Mouse (Mus musculus) naive thymus-derived CD4-positive, alpha-beta T cell, adult 2 months (primary cell): ENCODE measurements around the gene Cyld.
"Not testable (repeated sequence)": the region's sequence is repeated elsewhere in the genome, so short reads cannot be mapped to it uniquely, and the experiment has no call there.

Experiments used
- DNase-seq: peaks from one replicate; pipeline ENCODE4 v3.0.0-alpha.2; 2011; ENCODE audit warnings: low read depth

Gene Cyld

GRCm38 (mm10) chr8:88696721-88697641 lies at the start of gene Cyld:
TSS of gene Cyld (plus strand) at chr8:88697028.
- peak; percentile 99 for DNase-seq

- DNase-seq, result no peak
These were observed 48.5 kb upstream of the Cyld start for GRCm38 (mm10) chr8:88648322-88648721.

GRCm38 (mm10) chr8:88650016-88650708 lies 46.7 kb upstream of the Cyld start:
- no peak for DNase-seq

- DNase-seq, result not testable (repeated sequence)
These were observed 45.7 kb upstream of the Cyld start for GRCm38 (mm10) chr8:88651122-88651521.

GRCm38 (mm10) chr8:88655334-88655733 lies 41.5 kb upstream of the Cyld start:
- no peak for DNase-seq

GRCm38 (mm10) chr8:88659873-88660272 lies 37.0 kb upstream of the Cyld start:
- DNase-seq, result no peak

GRCm38 (mm10) chr8:88662401-88662821 lies 34.4 kb upstream of the Cyld start:
- DNase-seq, result no peak

GRCm38 (mm10) chr8:88664121-88664520 lies 32.7 kb upstream of the Cyld start:
- no peak for DNase-seq

- DNase-seq, result no peak
These were observed 31.9 kb upstream of the Cyld start for GRCm38 (mm10) chr8:88664947-88665346.

GRCm38 (mm10) chr8:88666435-88666834 lies 30.4 kb upstream of the Cyld start:
- no peak for DNase-seq

- DNase-seq, result peak; percentile 73
These were observed 28.3 kb upstream of the Cyld start for GRCm38 (mm10) chr8:88668400-88669086.

GRCm38 (mm10) chr8:88670782-88671181 lies 26.0 kb upstream of the Cyld start:
- no peak for DNase-seq

- no peak for DNase-seq
These were observed 25.3 kb upstream of the Cyld start for GRCm38 (mm10) chr8:88671575-88671974.

- no peak for DNase-seq
These were observed 23.0 kb upstream of the Cyld start for GRCm38 (mm10) chr8:88673859-88674258.

- no peak for DNase-seq
These were observed 21.3 kb upstream of the Cyld start for GRCm38 (mm10) chr8:88675372-88676165.

- DNase-seq, result no peak
These were observed 19.8 kb upstream of the Cyld start for GRCm38 (mm10) chr8:88677071-88677470.

GRCm38 (mm10) chr8:88680566-88680965 lies 16.3 kb upstream of the Cyld start:
- no peak for DNase-seq

GRCm38 (mm10) chr8:88681046-88681445 lies 15.8 kb upstream of the Cyld start:
- DNase-seq, result no peak

- DNase-seq, result no peak
These were observed 13.1 kb upstream of the Cyld start for GRCm38 (mm10) chr8:88683656-88684289.

- DNase-seq, result no peak
These were observed 10.5 kb upstream of the Cyld start for GRCm38 (mm10) chr8:88686226-88686905.

- no peak for DNase-seq
These were observed 10.0 kb upstream of the Cyld start for GRCm38 (mm10) chr8:88686906-88687235.
